Mouse (Mus musculus) embryonic fibroblast, embryonic 13.5 days (primary cell): ENCODE results near the gene Rpl10a.

Experiments
- CTCF ChIP-seq: IDR thresholded peaks from 2 replicates; pipeline ENCODE4 v1.5.1; 2011; ENCODE audit warnings: mild to moderate bottlenecking, control low read depth, low read length, moderate library complexity, borderline replicate concordance; ENCODE audit not compliant: insufficient read depth
- POLR2A ChIP-seq: IDR thresholded peaks from 2 replicates; pipeline ENCODE4 v1.6.1; 2011; ENCODE audit warnings: low read depth, mild to moderate bottlenecking, control low read depth, low read length, moderate library complexity

DNA sequence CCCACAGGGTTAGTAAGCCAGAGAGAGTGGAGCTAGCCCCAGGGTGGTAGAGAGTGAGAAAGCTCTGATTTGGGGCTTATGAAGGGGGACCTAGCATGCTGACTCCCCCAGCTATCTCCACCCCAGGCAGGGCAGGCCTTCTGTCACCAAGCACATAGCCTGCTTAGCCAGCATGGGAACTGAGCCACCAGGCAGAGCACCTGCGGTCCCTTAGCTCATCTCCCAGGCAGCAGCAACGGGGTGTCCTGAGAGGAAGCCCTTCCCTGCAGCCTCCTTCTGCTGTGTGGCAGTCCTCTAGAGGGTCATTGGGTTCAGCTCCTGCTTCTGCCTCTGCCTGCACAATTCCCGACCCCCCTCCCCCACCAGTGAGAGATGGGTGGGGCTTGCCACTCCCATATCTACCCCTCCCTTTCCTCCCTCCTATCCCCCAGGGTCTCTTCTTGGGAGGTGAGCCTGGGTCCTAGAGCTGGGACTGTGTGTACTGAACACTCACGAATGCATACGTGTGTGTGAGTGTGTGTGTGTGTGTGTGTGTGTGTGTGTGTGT lies 47.4 kb upstream of the Rpl10a start:
- TF ChIP-seq CTCF, result no peak
- TF ChIP-seq POLR2A, result no peak
